Mouse (Mus musculus): ENCODE measurements around the gene Htr1d.

The Htr1d gene

GRCm38 (mm10) chr4:136423224-136423623 lies at the start of gene Htr1d:
Gene Htr1d, plus strand, starts transcription at chr4:136423524.
- no peak for DNase-seq (ENCODE audit: extremely low read depth, low read depth, low spot score)

- DNase-seq (ENCODE audit: extremely low read depth, low read depth, low spot score) = no peak
Observed at GRCm38 (mm10) chr4:136377001-136377400, 46.3 kb upstream of the Htr1d start.

- no peak for DNase-seq (ENCODE audit: extremely low read depth, low read depth, low spot score)
Observed at GRCm38 (mm10) chr4:136383052-136383451, 40.3 kb upstream of the Htr1d start.

GRCm38 (mm10) chr4:136383839-136384238 lies 39.5 kb upstream of the Htr1d start:
- DNase-seq (ENCODE audit: extremely low read depth, low read depth, low spot score) = no peak

- peak; percentile 57 for DNase-seq (ENCODE audit: extremely low read depth, low read depth, low spot score)
Observed at GRCm38 (mm10) chr4:136387261-136387660, 36.1 kb upstream of the Htr1d start.

- DNase-seq (ENCODE audit: extremely low read depth, low read depth, low spot score) = no peak
Observed at GRCm38 (mm10) chr4:136401806-136402205, 21.5 kb upstream of the Htr1d start.

GRCm38 (mm10) chr4:136407831-136408230 lies 15.5 kb upstream of the Htr1d start:
- DNase-seq (ENCODE audit: extremely low read depth, low read depth, low spot score) = no peak

GRCm38 (mm10) chr4:136411995-136412765 lies 11.1 kb upstream of the Htr1d start:
- DNase-seq (ENCODE audit: extremely low read depth, low read depth, low spot score) = no peak

- DNase-seq (ENCODE audit: extremely low read depth, low read depth, low spot score) = no peak
Observed at GRCm38 (mm10) chr4:136415477-136415876, 7.8 kb upstream of the Htr1d start.

- no peak for DNase-seq (ENCODE audit: extremely low read depth, low read depth, low spot score)
Observed at GRCm38 (mm10) chr4:136418962-136419361, 4.4 kb upstream of the Htr1d start.

GRCm38 (mm10) chr4:136419386-136419785 lies 3.9 kb upstream of the Htr1d start:
- DNase-seq (ENCODE audit: extremely low read depth, low read depth, low spot score) = no peak

GRCm38 (mm10) chr4:136424120-136424999 lies 1.0 kb downstream of the Htr1d start:
- DNase-seq (ENCODE audit: extremely low read depth, low read depth, low spot score) = no peak

- DNase-seq (ENCODE audit: extremely low read depth, low read depth, low spot score) = no peak
Observed at GRCm38 (mm10) chr4:136425000-136425288, 1.6 kb downstream of the Htr1d start.

- DNase-seq (ENCODE audit: extremely low read depth, low read depth, low spot score) = no peak
Observed at GRCm38 (mm10) chr4:136430609-136431375, 7.5 kb downstream of the Htr1d start.

- DNase-seq (ENCODE audit: extremely low read depth, low read depth, low spot score) = no peak
Observed at GRCm38 (mm10) chr4:136431376-136431693, 8.0 kb downstream of the Htr1d start.

GRCm38 (mm10) chr4:136434029-136434428 lies 10.7 kb downstream of the Htr1d start:
- no peak for DNase-seq (ENCODE audit: extremely low read depth, low read depth, low spot score)

- peak; percentile 76 for DNase-seq (ENCODE audit: extremely low read depth, low read depth, low spot score)
Observed at GRCm38 (mm10) chr4:136439106-136439505, 15.8 kb downstream of the Htr1d start.

GRCm38 (mm10) chr4:136441354-136442043 lies 18.2 kb downstream of the Htr1d start:
- no peak for DNase-seq (ENCODE audit: extremely low read depth, low read depth, low spot score)

- no peak for DNase-seq (ENCODE audit: extremely low read depth, low read depth, low spot score)
Observed at GRCm38 (mm10) chr4:136444561-136444960, 21.2 kb downstream of the Htr1d start.

GRCm38 (mm10) chr4:136449795-136450194 lies 26.5 kb downstream of the Htr1d start:
- no peak for DNase-seq (ENCODE audit: extremely low read depth, low read depth, low spot score)

GRCm38 (mm10) chr4:136450271-136450670 lies 26.9 kb downstream of the Htr1d start:
- no peak for DNase-seq (ENCODE audit: extremely low read depth, low read depth, low spot score)
